Mouse (Mus musculus) layer of hippocampus, adult 11-12 months (tissue): ENCODE data around the gene Ndufb5.
"Not testable (repeated sequence)": the region's sequence is repeated elsewhere in the genome, so short reads cannot be mapped to it uniquely, and the experiment has no call there.

Source experiments
- DNase-seq: peaks from one replicate; pipeline ENCODE4 v3.0.0; 2022; ENCODE audit warnings: low spot score

The Ndufb5 gene

GRCm38 (mm10) chr3:32727861-32728260, 8.9 kb upstream of the Ndufb5 start:
- no peak for DNase-seq

DNA sequence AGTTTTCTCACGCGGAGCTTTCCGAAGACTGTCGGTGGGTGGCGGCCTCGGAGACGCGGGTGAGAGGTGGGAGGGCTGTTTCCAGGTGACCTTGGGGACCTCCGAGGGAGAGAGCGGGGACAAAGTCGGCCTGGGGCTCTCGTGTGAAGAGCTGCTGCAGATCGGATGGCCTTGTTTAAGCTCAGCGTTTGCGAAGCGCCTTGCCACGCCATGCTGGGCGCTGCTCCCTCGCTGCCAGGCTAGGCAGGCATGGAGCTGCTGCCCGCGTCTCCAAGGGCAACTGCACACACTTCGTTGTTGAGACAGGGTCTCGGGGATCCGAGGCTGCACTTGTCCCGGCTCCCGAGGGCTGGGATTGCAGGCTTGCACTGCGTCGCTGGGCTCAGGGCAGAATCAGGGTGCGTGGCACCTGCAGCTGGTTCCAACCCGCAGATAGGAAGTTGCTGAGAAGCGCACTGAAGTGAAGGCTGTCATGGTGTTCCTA, 424 bp downstream of the Ndufb5 start, which contains the start of gene Mrpl47:
TSS of gene Mrpl47 (minus strand) at position 434 of the 484 bp plus-strand sequence.
- no peak for DNase-seq

GRCm38 (mm10) chr3:32738549-32738948, 1.8 kb downstream of the Ndufb5 start:
- DNase-seq: no peak

GRCm38 (mm10) chr3:32742276-32742780, 5.5 kb downstream of the Ndufb5 start:
- DNase-seq: no peak

GRCm38 (mm10) chr3:32745001-32745400, 8.2 kb downstream of the Ndufb5 start:
- no peak for DNase-seq

GRCm38 (mm10) chr3:32745426-32745825, 8.6 kb downstream of the Ndufb5 start:
- not testable (repeated sequence) for DNase-seq

DNA sequence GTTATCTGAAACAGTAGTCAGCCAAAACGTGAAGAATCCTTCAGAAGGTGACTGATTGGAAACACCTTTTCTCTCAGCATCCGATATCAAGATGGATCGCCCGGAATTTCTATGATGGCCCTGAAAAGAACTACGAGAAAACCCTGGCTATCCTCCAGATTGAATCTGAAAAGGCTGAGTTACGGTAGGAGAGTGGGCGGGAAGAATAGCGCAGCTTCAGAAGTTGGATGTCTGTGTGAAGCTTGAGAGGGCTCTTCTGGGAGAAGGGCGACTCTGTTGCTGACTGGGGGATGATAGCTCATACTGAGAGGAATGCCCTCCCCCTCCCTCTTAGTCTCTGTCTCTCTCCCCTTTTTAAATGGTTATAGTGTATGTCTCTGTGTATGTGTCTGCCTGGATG, 11.6 kb downstream of the Ndufb5 start:
- DNase-seq: no peak

- no peak for DNase-seq
These were observed 13.2 kb downstream of the Ndufb5 start for GRCm38 (mm10) chr3:32749820-32750579.

GRCm38 (mm10) chr3:32754384-32754915, 17.7 kb downstream of the Ndufb5 start:
- DNase-seq: no peak

DNA sequence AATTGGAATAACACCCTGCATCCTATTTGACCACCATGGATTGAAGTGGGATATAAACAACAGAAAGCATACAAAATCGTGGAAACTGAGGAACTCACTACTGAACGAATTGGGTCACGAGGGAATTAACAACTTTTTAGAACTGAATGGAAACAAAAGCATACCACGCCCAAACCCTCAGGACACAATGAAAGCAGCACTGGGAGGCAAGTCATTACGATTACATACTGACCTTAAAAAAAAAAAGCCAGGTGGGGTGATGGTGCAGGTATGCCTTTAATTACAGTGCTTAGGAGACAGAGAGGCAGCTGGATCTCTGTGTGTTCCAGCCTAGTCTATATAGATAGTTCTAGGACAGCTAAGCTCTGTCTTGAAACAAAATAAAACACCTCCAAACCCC, 22.4 kb downstream of the Ndufb5 start:
- DNase-seq: no peak

DNA sequence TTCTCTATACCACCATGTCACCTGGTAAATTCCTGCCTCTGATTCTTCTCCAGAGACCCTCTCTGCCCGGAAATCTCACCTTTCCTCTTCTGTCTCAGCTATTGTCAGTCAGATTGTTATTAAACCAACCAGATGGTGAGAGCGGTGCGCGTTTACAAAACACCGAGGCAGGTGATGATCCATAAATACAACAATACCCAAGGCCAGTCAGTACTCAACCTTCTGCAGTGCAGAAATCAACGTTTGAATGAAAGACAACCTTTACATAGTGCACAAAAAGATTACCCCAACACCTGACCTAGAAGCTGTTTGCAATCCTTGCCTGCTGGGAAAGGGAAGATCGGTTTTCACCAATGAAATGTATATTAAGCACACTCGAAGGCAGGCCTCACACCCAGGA, 26.2 kb downstream of the Ndufb5 start:
- DNase-seq: no peak

- no peak for DNase-seq
These were observed 27.1 kb downstream of the Ndufb5 start for GRCm38 (mm10) chr3:32763902-32764301.

DNA sequence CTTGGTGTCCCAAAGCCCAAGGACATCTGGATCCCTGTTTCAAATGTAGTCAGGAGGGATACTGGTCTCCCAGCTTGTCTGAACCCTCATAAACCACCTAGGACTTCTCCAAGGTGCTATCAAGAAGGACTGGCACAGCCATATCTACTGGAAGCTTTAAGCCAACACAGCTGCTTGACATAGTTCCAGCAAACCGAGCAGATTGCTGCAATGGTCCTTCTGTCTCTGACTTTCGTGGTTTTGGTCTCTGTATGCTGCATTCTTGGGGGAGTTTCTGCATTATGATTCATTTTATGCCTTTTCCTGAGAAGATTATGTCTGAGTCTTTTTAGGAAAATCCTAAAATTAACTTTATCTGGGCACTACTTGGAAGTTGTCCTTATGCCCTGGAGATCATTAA, 34.0 kb downstream of the Ndufb5 start:
- DNase-seq: no peak
